Mouse (Mus musculus): ENCODE data around the gene Pard6b.

Pard6b gene

DNA sequence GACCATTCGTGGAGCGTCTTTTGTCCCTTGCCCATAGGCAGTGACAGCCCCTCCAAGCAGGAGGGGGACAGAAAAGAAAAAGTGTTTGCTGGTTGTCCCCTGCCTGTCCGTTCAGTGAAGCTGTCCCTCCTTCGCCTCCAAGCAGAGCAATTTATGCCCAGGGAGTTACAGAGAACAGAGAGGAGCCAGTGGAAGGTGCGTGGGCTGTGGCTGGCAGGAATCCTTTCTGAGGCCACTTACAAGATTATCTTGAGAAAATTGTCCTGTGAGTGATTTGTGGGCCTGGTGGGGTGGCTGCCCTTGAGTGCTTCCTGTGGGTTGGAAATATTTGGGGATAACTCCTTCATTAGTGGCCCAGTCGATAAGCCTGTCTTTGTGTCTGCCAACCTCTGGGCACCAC is 42.8 kb downstream of the Pard6b start:
- intact Hi-C loops (cut with DNase I), result no loop called here

DNA sequence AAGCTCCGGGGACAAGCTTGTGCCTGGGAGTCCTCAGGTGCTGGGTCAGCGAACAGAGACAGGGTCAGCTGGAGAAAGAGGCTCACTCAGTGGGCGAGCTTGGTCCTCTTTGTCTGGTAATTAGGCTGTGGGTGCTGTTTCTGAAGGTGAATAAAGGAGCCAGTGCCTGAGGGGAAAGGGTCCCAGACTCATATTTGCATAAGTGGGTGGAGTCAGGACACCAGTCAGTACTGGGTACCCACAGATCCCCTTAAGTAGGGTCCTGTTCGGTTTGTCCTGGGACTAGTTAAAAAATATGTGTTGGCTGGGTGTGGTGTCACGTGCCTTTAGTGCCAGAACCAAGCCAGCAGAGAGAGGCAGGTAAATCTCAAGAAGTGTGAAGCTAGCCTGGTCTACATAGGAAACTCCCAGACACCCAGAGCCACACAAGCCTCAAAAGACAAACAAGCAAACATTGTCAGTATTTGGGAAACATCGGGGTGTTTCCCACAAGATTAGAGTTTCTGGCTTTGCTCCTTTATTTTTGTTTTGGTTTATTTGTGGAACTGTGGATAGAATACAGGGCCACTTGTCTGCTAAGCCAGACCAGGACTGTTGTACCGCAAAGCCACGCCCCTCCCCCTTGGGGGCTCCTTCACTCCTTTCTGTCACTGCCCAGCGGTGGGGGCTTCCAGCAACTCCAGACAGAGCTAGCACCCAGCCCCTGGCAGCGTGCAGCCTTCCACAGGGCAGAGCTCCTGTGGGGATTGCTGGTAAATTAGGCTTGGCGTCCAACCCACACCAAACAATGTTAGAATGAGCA is 44.7 kb downstream of the Pard6b start:
- intact Hi-C loops (cut with DNase I), result no loop called here

DNA sequence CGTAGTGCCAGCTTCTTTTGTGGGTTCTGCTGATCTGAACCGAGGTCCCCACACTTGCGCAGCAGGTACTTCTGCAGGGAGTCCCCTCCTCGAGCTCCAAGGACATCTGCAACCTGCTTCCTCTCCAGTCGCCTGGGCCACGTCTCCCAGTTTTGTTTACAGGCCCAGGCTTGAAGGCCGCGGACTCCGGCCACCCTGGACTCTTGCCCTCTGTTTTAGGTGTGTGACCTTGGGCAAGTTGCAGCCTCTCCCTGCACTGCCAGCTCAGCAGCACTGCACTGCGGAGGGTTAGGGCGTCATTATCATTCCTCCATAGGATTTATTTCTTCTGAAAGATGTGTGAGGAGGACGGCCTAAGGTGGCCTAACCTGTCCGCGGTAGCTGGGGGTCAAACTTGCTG is 47.0 kb downstream of the Pard6b start:
- intact Hi-C loops (cut with DNase I), result no loop called here

- intact Hi-C loops (cut with DNase I), result no loop called here
Observed at GRCm38 (mm10) chr2:168128211-168128859, 47.5 kb downstream of the Pard6b start.

- intact Hi-C loops (cut with DNase I), result loop anchor here (5.0 kb wide), 1 partner anchor 72 kb away; no protein-coding TSS in a partner anchor
Observed at GRCm38 (mm10) chr2:168130046-168130445, 49.2 kb downstream of the Pard6b start.

GRCm38 (mm10) chr2:168137161-168137560 is 56.4 kb downstream of the Pard6b start:
- intact Hi-C loops (cut with DNase I), result no loop called here

- intact Hi-C loops (cut with DNase I), result no loop called here
Observed at GRCm38 (mm10) chr2:168143794-168144193, 63.0 kb downstream of the Pard6b start.

DNA sequence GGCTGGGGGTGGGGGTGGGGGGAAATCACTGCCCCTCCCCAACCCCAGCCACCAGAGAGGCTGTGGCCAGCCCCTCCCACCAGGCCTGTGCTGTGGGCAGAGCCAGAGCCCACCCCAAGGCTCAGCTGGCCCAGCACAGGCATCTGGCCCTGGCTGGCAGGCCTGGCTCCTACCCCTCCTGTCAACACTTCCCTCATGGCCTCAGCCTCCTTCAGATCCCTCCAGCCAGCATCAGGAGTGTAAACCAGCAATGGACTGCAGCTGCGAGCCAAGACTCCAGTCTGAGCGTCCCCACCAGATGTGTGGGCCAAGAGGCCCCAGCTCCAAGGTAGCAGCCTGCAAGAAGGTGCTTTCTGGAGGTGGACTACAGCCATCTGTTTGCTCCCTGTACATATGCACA is 64.6 kb downstream of the Pard6b start:
- intact Hi-C loops (cut with DNase I), result no loop called here

GRCm38 (mm10) chr2:168147722-168148432 is 67.1 kb downstream of the Pard6b start:
- intact Hi-C loops (cut with DNase I), result no loop called here

- intact Hi-C loops (cut with DNase I), result no loop called here
Observed at GRCm38 (mm10) chr2:168149241-168149640, 68.4 kb downstream of the Pard6b start.

Small RNA genes within 50 kb of the gene (microRNA-seq; reads per million reads assigned to microRNA genes)
- 0 reads per million in 2 experiments for gene Gm24327

Measured in adrenal gland (tissue).